Mouse (Mus musculus) olfactory bulb, adult 2 months (tissue): ENCODE results near the gene Slc35a1. TPM values are rescaled to one million over a fixed set of nuclear protein-coding genes. Genes with fewer than 3 reads are reported as not detected.
A peak's percentile ranks its signal among the peaks of the same experiment; 100 is the strongest.

Source experiments
- H3K27ac ChIP-seq: fragments of 200-500 bp; 2 replicates; pipeline ENCODE4 v1.5.1; 2012; ENCODE audit warnings: low read depth, low read length; ENCODE audit not compliant: insufficient read depth
- H3K4me1 ChIP-seq: fragments of 200-500 bp; 2 replicates; pipeline ENCODE4 v1.6.1; 2012; ENCODE audit warnings: low read length; ENCODE audit not compliant: control insufficient read depth, insufficient read depth
- H3K4me3 ChIP-seq: fragments of 200-500 bp; 2 replicates; pipeline ENCODE4 v1.5.1; 2012; ENCODE audit warnings: mild to moderate bottlenecking, low read depth, low read length, moderate library complexity; ENCODE audit not compliant: insufficient read depth
- CTCF ChIP-seq: fragments of 200-500 bp; IDR thresholded peaks from 2 replicates; pipeline ENCODE4 v1.5.1; 2012; ENCODE audit warnings: low read depth, mild to moderate bottlenecking, low read length, moderate library complexity; ENCODE audit not compliant: insufficient read depth
- POLR2A ChIP-seq: fragments of 200-500 bp; IDR thresholded peaks from 2 replicates; pipeline ENCODE4 v1.6.1; 2012; ENCODE audit warnings: mild to moderate bottlenecking, low read depth, low read length, moderate library complexity; ENCODE audit not compliant: insufficient read depth
- WGBS: fragments of 180-500 bp; shearing (Covaris S2); methylation state at CpG from one replicate; pipeline ENCODE4 v1.1.7; 2018; 5-methylcytosine and 5-hydroxymethylcytosine counted together
- polyA plus RNA-seq: library from polyadenylated mRNA; stranded (reverse); fragments of >200 nt; gene quantifications from 2 replicates; pipeline ENCODE4 v1.2.4, GENCODE M21; 2012; ENCODE audit warnings: low replicate concordance; ENCODE audit not compliant: missing spikeins, insufficient read depth, insufficient read length

Gene Slc35a1
- polyA plus RNA-seq, 1 experiment: not detected

- no peak overlapping the region for H3K4me3 ChIP-seq
- no peaks in the 10 kb centered on the region for H3K4me1 ChIP-seq
- 95% methylated on average over 7 of the region's 7 CpGs for WGBS
- no peak overlapping the region for H3K27ac ChIP-seq
- TF ChIP-seq POLR2A: no peak
- no peak for TF ChIP-seq CTCF
These were observed 53.1 kb downstream of the Slc35a1 start for GRCm38 (mm10) chr4:34634129-34634528.

DNA sequence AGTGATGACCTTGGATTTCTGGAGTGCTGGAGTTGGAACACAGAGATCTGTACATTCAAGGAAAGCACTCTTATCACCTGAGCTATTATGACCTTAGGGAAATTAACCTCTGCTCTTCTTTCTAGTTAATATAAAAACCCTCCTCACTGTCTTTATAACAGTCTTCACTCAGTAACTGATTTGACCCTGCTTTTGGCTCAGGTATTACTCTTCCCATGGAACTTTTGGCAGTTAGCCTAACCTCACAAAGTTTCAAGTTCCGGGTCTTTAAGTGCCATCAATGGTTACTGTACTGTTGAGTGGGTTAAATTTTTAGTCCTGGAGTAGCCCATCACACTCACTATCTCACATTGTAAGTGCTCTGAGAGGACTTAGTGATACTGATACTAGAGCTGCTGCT is 57.3 kb downstream of the Slc35a1 start:
- no peak for TF ChIP-seq CTCF
- 81% methylated on average over 1 of the region's 1 CpGs for WGBS
- Histone ChIP-seq H3K4me3 (no peak overlapping the region), H3K4me1 (no peaks in the 10 kb centered on the region), H3K27ac (no peak overlapping the region)

DNA sequence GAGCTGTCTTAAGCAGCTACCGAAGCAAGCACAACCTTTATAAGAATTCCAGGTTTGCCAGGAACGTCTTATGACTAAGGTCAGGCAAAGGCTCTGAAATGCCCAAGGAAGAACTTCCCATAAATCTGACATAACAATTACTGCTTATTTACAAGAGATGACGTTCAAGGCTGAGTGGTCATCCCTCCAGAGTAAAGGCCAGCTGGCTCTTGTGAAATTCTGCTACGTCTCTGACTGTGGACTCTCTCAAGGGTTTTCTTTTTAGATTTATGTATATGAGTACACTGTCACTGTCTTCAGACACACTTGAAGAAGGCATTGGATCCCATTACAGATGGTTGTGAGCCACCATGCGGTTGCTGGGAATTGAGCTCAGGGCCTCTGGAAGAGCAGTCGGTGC is 60.8 kb downstream of the Slc35a1 start:
- Histone ChIP-seq H3K27ac (no peak overlapping the region), H3K4me3 (no peak overlapping the region), H3K4me1 (no peaks in the 10 kb centered on the region)
- TF ChIP-seq CTCF (no peak), POLR2A (no peak)
- 92% methylated on average over 6 of the region's 6 CpGs for WGBS

DNA sequence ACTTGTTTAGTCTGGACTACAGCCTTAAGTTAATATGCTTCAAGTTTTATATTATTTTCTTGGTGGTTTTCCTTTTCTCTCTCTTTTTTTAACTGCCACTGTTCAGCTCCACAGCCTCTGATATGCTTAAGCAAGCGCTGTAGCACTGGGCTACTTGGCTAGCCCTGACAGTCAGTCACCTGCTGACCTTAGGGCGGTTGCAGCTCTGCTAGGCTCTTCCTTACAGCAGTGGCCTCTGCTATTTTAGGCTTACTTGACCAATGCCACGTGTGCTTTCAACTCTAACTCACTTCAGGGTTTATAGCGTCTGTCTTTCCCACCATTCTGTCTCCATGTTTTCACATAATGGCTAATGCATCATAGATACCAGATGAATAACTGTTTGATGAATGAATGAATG is 61.7 kb downstream of the Slc35a1 start:
- Histone ChIP-seq H3K4me1 (no peaks in the 10 kb centered on the region), H3K4me3 (no peak overlapping the region), H3K27ac (no peak overlapping the region)
- TF ChIP-seq CTCF (no peak), POLR2A (no peak)
- WGBS: 91% methylated on average over 4 of the region's 4 CpGs

DNA sequence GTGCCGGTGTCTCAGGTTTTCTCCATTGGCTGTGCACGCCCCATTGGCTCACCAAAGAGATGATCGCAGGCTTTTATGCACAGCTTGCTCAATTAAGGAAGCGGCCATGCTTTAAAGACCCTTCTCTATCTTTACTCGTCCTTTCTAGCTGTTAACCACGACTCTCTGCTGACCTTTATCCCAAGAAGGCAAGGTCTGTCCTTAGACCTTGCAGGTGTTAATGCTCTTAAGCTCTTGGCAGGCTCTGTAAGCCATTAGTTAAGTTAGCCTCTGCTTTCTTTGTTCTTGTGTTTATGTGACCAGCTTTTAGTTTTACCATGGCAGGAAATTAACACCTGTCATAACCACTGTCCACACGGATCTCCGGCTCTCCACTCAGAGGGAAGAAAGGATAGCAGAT is 71.1 kb downstream of the Slc35a1 start:
- Histone ChIP-seq H3K4me3 (peak overlapping the region; percentile 95; the same call in 1 of the 2 replicates), H3K4me1 (peaks cover 9% of the 10 kb centered on the region), H3K27ac (no peak overlapping the region)
- TF ChIP-seq POLR2A (no peak), CTCF (no peak)
- 43% methylated on average over 8 of the region's 8 CpGs for WGBS

DNA sequence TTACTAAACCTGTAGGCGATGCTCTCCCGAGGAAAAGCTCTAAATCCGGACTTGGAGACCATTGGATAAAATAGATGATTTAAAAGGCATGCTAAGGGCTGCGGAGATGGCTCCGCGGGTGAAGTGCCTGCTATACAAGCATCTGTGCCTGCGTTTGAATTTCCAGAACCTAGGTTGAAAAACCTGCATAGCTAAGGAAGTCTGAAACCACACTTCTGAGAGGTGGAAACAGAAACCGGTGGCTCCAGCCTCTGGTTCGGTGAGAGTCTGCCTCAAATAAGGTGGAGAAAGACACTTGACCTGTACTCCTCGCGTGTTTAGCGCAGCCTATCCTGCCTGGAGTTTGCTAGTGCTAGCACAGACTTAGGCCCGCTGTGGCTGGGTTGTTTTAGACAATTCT is 71.9 kb downstream of the Slc35a1 start:
- Histone ChIP-seq H3K4me3 (peak overlapping the region; percentile 95), H3K4me1 (peaks cover 9% of the 10 kb centered on the region), H3K27ac (peak overlapping the region; percentile 87)
- TF ChIP-seq POLR2A: no peak
- TF ChIP-seq CTCF: no peak
- under 1% methylated on average over 13 of the region's 13 CpGs for WGBS

DNA sequence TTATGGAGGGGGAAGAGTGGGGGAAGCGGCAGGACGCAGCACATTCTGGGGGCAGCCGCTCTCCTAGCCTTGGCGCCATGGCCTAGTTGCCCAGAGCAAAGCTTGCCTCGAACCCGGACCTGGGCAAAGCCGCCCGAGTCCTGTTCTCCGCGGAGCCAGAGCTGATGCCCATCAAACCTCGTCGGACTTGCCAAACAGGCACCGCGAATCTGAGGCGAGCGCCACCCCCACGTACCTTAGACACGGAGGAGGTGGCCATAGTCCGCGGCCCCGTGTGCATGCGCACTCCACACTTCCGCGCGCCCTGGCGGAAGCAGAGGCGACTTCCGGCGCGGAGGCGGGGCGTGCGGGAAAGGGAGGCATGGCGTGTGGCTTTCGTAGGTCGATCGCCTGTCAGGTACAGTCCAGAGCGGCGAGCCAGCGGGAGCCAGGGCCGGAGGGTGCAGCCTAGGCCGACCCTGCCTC is 72.6 kb downstream of the Slc35a1 start, which contains the start of the genes Orc3 and Rars2:
TSS of gene Orc3 (minus strand) at position 315 of the 465 bp plus-strand sequence.
TSS of gene Rars2 (plus strand) at position 328 of the 465 bp plus-strand sequence.
- H3K27ac ChIP-seq: peak within 1 kb of the TSS; percentile 87
- under 1% methylated on average over 42 of the region's 42 CpGs for whole genome bisulfite sequencing
- TF ChIP-seq POLR2A (peak; percentile 77), CTCF (no peak)
- H3K4me3 ChIP-seq: peak within 1 kb of the TSS; percentile 95
- peaks cover 9% of the 10 kb centered on the region for H3K4me1 ChIP-seq

DNA sequence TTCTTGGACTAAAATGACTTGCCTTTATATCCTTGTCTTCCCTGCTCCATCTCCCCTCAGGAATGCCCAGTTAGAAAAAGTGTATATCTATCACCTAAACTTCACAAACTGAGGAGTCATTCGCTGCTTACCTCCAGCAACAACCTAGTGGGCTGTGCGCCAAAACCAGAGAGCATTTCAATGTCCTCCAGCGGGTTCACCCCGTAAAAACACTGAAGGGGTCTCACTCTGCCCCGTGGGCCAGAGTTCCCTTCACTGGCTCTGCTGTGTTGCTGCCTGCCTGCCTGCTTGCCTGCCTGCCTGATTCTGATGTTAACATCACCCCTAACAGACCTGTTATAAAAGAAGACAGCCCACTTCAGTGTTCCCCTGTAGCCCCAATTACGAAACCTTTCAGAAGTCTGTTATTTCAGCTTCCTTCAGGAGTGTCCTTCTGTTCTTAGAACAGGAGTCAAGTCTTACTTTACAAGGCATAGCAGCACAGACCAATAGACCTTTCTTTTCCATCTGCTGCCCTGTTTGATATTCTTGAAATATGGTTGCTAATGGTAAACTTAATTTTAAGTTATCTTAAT is 73.6 kb downstream of the Slc35a1 start:
- Histone ChIP-seq H3K4me3 (peak overlapping the region; percentile 20; the same call in 1 of the 2 replicates), H3K27ac (no peak overlapping the region), H3K4me1 (peaks cover 9% of the 10 kb centered on the region)
- WGBS: 41% methylated on average over 6 of the region's 6 CpGs
- no peak for TF ChIP-seq POLR2A
- TF ChIP-seq CTCF: no peak

Other genes starting within 250 kb of the Slc35a1 start
- 334 TPM in 1 of 2 replicates, not detected in the other for gene Akirin2, start 136.5 kb downstream of the Slc35a1 start, polyA plus RNA-seq
- gene Orc3, start 72.5 kb downstream of the Slc35a1 start, polyA plus RNA-seq: 439 TPM in 1 of 2 replicates, not detected in the other
- gene Rars2, start 72.5 kb downstream of the Slc35a1 start, polyA plus RNA-seq: not detected in 2 replicates
- gene Cfap206, start 42.8 kb upstream of the Slc35a1 start, polyA plus RNA-seq: not detected in 2 replicates
- not detected in 2 replicates for gene Gm136, start 68.8 kb upstream of the Slc35a1 start, polyA plus RNA-seq
- not detected in 2 replicates for gene Smim8, start 91.0 kb upstream of the Slc35a1 start, polyA plus RNA-seq
- gene Zfp292, start 195.5 kb upstream of the Slc35a1 start, polyA plus RNA-seq: not detected in 2 replicates
- gene Cga, start 206.3 kb upstream of the Slc35a1 start, polyA plus RNA-seq: not detected in 2 replicates